Mouse (Mus musculus) lung, embryonic 16.5 days (tissue): ENCODE results near the gene Fam243. TPM values are rescaled to one million over a fixed set of nuclear protein-coding genes. Genes with fewer than 3 reads are reported as not detected.

Source experiments
- ATAC-seq: fragments of 200-750 bp; cut with Nextera tagmentation; 2 replicates; pipeline ENCODE4 v1.8.0; 2017; ENCODE audit warnings: low read depth, mild to moderate bottlenecking, moderate library complexity
- H3K27ac ChIP-seq: fragments of 300-500 bp; sonication (generic); 2 replicates; pipeline ENCODE4 v1.5.1; 2014; ENCODE audit warnings: mild to moderate bottlenecking, control low read depth, low read length
- H3K27me3 ChIP-seq: fragments of 300-500 bp; sonication (generic); 2 replicates; pipeline ENCODE4 v1.6.1; 2014; ENCODE audit warnings: low read depth, low read length, mixed read lengths; ENCODE audit not compliant: control insufficient read depth, insufficient read depth
- H3K36me3 ChIP-seq: fragments of 300-500 bp; sonication (generic); 2 replicates; pipeline ENCODE4 v1.6.1; 2014; ENCODE audit warnings: low read length; ENCODE audit not compliant: control insufficient read depth, insufficient read depth
- H3K4me1 ChIP-seq: fragments of 300-500 bp; sonication (generic); replicated peaks from 2 replicates; pipeline ENCODE4 v1.6.1; 2014; ENCODE audit warnings: low read length, mixed read lengths; ENCODE audit not compliant: control insufficient read depth, insufficient read depth
- H3K4me2 ChIP-seq: fragments of 300-500 bp; sonication (generic); 2 replicates; pipeline ENCODE4 v1.6.1; 2014; ENCODE audit warnings: low read depth, low read length, control low read depth
- H3K4me3 ChIP-seq: fragments of 300-500 bp; sonication (generic); 2 replicates; pipeline ENCODE4 v1.5.1; 2014; ENCODE audit warnings: mild to moderate bottlenecking, low read length, control low read depth
- H3K9ac ChIP-seq: fragments of 300-500 bp; sonication (generic); 2 replicates; pipeline ENCODE4 v1.6.1; 2014; ENCODE audit warnings: low read length, control low read depth
- H3K9me3 ChIP-seq: fragments of 300-500 bp; sonication (generic); 2 replicates; pipeline ENCODE4 v1.6.1; 2016; ENCODE audit warnings: low read length; ENCODE audit not compliant: control insufficient read depth
- WGBS: fragments of 180-500 bp; shearing (Covaris S2); extraction: QIAGEN DNeasy Blood & Tissue Kit; methylation state at CpG from one replicate; pipeline ENCODE4 v1.1.7; 2014; 5-methylcytosine and 5-hydroxymethylcytosine counted together
- polyA plus RNA-seq: library from polyadenylated mRNA; unstranded; fragments of >200 nt; fragmentation: Nextera tagmentation; extraction: Ambion mirVana; gene quantifications from 2 replicates; pipeline ENCODE4 v1.2.1, GENCODE M21; 2015

Fam243 gene
- polyA plus RNA-seq, 1 experiment from 2014 or later: not detected

DNA sequence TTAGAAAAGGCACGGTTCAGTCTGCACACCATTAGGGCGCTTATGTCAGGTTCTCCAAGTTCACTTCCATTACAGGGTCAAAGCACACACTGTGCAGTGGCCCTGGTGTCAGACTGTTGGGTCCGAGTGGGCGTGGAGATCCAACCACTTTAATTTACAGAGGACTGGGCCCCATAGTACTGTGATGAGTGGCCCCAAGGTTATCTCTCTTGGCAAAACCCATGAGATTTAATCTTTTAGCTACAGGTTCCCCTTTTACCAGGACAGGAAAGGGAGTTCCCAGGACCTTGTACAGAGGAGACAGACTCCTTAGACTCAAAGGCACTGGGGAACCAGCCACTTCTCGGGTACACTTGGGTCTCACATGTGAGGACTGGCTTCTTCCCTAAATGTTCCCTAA, 34.1 kb upstream of the Fam243 start:
- H3K9ac ChIP-seq: no peak overlapping the region
- H3K4me2 ChIP-seq: no peak overlapping the region
- H3K9me3 ChIP-seq: no peaks in the 10 kb centered on the region
- H3K36me3 ChIP-seq: no peaks in the 10 kb centered on the region
- 69% methylated on average over 5 of the region's 5 CpGs for WGBS
- no peak for ATAC-seq
- no peak overlapping the region for H3K27ac ChIP-seq
- no peaks in the 10 kb centered on the region; the same call in 1 of the 2 replicates for H3K27me3 ChIP-seq
- H3K4me1 ChIP-seq: peaks cover 5% of the 10 kb centered on the region; the same call in 1 of the 2 replicates
- no peak overlapping the region for H3K4me3 ChIP-seq

DNA sequence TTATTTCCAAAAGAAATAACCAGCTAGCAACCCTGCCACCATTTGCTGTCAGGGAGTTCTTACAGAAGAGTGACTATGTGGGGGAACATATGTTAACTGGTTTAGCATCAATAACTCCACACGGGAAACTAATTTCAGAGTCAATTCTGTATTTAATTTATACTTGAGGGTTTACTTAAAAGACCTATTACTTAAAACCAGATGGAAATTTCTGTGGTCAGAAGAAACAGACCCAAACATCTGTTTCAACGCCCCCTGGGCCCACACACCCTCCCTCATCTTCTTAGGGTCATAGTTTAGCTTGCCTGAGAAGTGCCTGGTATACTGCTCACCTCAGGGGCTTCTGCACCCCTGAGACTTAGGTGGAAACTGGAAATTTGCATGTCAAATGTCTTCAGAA, 32.7 kb upstream of the Fam243 start:
- H3K27ac ChIP-seq: no peak overlapping the region
- H3K4me1 ChIP-seq: peaks cover 6% of the 10 kb centered on the region; the same call in 1 of the 2 replicates
- 62% methylated on average over 2 of the region's 2 CpGs for WGBS
- H3K4me2 ChIP-seq: no peak overlapping the region
- no peak overlapping the region for H3K9ac ChIP-seq
- no peaks in the 10 kb centered on the region for H3K36me3 ChIP-seq
- H3K9me3 ChIP-seq: no peaks in the 10 kb centered on the region
- no peaks in the 10 kb centered on the region; the same call in 1 of the 2 replicates for H3K27me3 ChIP-seq
- no peak overlapping the region for H3K4me3 ChIP-seq
- ATAC-seq: no peak

DNA sequence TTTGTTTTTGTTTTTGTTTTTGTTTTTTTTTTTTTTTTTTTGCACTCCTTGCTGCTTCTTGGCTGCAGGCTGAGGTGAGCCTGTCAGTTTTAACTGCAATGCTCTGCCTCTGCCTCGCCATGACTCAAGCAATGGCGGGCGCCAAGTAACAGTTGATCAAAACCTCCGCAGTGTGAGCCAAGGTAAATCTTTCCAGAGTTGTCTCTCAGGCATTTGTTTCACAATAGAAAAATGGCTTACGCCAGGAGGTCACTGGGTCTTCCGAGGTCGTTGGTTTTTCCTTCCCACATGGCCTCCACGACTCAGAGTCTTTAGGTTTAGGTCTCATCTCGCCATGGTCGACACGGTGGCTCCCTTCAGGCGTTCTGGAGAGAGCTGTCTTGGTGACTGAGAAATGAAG, 32.1 kb upstream of the Fam243 start:
- H3K27ac ChIP-seq: no peak overlapping the region
- 86% methylated on average over 12 of the region's 12 CpGs for WGBS

DNA sequence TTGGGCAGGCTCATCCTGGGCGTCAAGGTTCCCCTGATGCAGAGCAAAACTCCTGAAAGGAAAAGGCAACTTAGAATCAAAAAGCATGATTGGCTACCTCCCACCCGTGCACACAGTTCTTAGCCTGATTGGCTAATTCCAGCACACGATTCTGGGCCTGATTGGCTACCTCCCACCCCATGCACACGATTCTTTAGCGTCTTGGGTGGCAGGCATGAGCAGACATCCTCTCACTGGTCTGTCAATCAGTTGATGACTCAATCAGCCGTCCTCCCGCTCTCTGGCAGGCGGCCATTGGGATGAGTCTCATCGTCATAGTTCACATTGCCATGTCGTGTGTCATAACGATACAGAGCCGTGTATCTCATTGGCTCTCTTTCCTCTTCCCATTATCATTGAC, 27.7 kb upstream of the Fam243 start:
- H3K4me2 ChIP-seq: no peak overlapping the region
- no peaks in the 10 kb centered on the region for H3K27me3 ChIP-seq
- no peaks in the 10 kb centered on the region for H3K36me3 ChIP-seq
- H3K27ac ChIP-seq: no peak overlapping the region
- no peak overlapping the region for H3K9ac ChIP-seq
- H3K4me1 ChIP-seq: peaks cover 11% of the 10 kb centered on the region
- no peak overlapping the region for H3K4me3 ChIP-seq
- H3K9me3 ChIP-seq: no peaks in the 10 kb centered on the region
- peak; percentile 53; the same call in 1 of the 2 replicates for ATAC-seq
- 60% methylated on average over 12 of the region's 12 CpGs for WGBS

More for the DNA sequence above, 32.1 kb upstream of the Fam243 start:
- H3K9ac ChIP-seq: no peak overlapping the region
- no peaks in the 10 kb centered on the region for H3K9me3 ChIP-seq
- H3K4me2 ChIP-seq: no peak overlapping the region
- no peaks in the 10 kb centered on the region for H3K27me3 ChIP-seq
- no peak for ATAC-seq
- H3K36me3 ChIP-seq: no peaks in the 10 kb centered on the region
- 0 out of 2 replicates have a peak, but pooled peaks cover 2% of the 10 kb centered on the region for H3K4me1 ChIP-seq
- H3K4me3 ChIP-seq: no peak overlapping the region

DNA sequence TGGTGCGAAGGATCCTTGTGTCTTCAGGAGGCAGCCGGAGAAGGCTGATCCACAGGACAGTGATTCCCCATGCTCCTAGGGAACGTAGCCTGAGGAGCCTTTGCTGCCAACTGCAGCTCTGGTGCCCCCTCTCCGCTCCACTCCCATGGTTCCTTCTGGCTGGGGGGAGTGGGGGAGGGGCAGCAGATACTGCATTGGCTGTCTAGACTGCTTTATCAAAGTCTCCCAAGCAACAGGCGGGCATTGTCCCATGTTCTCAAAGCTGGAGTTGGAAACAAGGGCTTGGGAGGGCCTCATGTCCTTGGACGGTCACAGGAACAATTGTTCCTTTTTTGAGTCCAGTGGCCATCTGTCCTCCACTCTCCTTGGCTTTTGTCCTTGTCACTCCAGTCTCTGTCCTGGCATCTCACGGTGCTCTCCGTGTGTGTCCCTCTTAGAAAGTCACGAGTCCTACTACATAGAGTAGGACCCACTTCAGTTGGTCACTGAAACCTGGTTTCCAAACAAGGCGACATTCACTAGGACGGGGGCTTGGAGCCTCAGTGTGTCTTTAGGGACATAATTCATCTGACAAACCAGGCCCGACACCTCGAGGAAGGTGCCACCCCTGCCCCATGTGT, 25.2 kb upstream of the Fam243 start:
- no peaks in the 10 kb centered on the region for H3K9me3 ChIP-seq
- ATAC-seq: 0 out of 2 replicates have a peak, but pooled peaks have one; percentile 49
- no peaks in the 10 kb centered on the region for H3K36me3 ChIP-seq
- peaks cover 11% of the 10 kb centered on the region for H3K4me1 ChIP-seq
- no peak overlapping the region for H3K4me3 ChIP-seq
- WGBS: 66% methylated on average over 13 of the region's 13 CpGs
- H3K27me3 ChIP-seq: no peaks in the 10 kb centered on the region
- no peak overlapping the region for H3K9ac ChIP-seq
- H3K4me2 ChIP-seq: no peak overlapping the region
- no peak overlapping the region for H3K27ac ChIP-seq

DNA sequence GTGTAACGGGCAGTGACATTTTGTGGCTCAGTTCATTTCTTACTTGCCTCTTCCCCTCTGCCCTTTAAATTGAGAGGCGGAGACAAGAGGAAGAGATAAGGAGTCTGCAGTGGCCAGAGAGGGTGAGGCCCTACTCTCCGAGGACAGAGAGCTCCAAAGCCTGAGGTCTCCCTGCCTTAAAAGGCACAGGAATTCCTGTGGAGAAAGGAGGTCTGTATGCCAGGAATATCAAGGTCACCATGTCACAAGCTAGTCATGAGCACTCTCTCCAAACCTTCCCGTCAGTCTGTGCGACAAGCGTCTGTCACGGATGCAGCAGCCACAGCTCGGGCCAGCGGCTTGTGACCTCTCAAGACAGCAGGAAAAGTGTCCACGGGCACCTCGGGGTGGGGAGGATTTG, 23.9 kb upstream of the Fam243 start:
- no peak overlapping the region; the same call in 1 of the 2 replicates for H3K9ac ChIP-seq

DNA sequence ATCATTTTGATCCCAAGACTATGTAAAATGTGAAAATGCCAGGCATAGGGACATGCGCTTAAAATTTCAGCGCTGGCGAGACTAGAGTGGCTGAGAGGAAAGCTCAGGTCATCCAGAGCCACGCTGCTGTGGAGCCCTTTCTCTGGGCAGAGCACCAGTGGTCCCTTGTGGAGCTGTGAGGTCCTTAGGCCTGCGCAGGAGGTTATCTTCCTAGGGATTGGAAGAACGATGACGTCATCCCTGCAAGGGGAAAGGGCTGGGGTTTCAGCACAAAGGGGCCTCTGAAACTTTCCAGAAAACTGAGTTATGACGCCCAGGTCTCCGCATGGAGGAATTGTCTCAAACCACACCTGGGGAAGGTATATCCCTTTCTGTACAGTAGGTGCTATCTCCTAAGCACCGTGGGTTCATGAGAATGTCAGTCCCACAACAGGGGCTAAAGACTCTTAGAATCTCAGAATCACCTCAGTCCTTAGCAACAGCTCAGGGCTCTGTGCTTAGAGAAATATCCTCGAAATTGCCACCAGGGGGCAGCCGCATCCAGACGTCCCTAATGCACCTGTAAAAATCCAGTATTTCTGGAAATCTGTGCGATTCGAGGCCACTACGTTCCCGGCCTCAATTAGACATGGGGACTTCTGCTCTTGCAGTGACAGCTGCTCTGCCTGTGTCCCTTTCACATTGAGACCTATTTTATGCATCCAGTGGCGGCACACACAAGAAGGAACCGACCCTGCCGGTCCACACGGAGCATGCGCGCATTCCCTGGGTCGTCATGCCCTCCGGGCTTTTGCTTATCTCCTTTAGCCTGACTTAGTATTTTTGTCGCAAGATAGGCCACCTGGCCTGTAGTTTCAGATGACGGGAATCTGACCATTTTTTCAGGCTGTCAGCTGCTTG, 19.6 kb upstream of the Fam243 start:
- H3K36me3 ChIP-seq: no peaks in the 10 kb centered on the region
- peak overlapping the region; percentile 51 for H3K4me2 ChIP-seq
- H3K27me3 ChIP-seq: no peaks in the 10 kb centered on the region; the same call in 1 of the 2 replicates
- WGBS: 17% methylated on average over 27 of the region's 27 CpGs
- no peaks in the 10 kb centered on the region for H3K9me3 ChIP-seq
- peaks cover 8% of the 10 kb centered on the region for H3K4me1 ChIP-seq
- peak overlapping the region; percentile 27 for H3K4me3 ChIP-seq
- peak overlapping the region; percentile 21; the same call in 1 of the 2 replicates for H3K9ac ChIP-seq
- ATAC-seq: peak; percentile 70
- H3K27ac ChIP-seq: no peak overlapping the region

More for the DNA sequence above, 23.9 kb upstream of the Fam243 start:
- Histone ChIP-seq H3K4me3 (no peak overlapping the region), H3K36me3 (no peaks in the 10 kb centered on the region), H3K4me2 (no peak overlapping the region), H3K4me1 (peaks cover 15% of the 10 kb centered on the region), H3K9me3 (no peaks in the 10 kb centered on the region), H3K27me3 (no peaks in the 10 kb centered on the region), H3K27ac (peak overlapping the region; percentile 17; the same call in 1 of the 2 replicates)
- ATAC-seq: 0 out of 2 replicates have a peak, but pooled peaks have one; percentile 18
- WGBS: 12% methylated on average over 11 of the region's 11 CpGs

DNA sequence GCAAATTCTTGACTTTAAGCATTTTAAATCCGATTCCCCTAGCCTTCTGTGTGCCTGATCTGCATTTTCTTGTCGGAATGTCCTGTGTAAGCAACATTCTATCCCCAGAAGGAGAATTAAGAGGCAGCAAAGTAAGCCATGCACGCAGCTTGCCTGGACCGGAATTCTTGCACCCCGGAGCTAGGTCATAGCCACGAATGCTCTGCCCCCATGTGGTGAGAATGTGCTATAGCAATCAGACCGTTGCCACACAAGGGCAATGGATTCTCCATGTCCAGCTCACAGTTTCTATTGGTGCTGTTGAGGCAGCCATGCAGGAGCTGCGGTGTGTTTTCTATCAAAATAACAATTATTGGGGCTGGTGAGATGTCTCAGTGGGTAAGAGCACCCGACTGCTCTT, 15.0 kb upstream of the Fam243 start:
- Histone ChIP-seq H3K9me3 (no peaks in the 10 kb centered on the region), H3K9ac (no peak overlapping the region), H3K27me3 (no peaks in the 10 kb centered on the region; the same call in 1 of the 2 replicates), H3K4me3 (no peak overlapping the region), H3K27ac (no peak overlapping the region), H3K4me1 (peaks cover 3% of the 10 kb centered on the region), H3K36me3 (no peaks in the 10 kb centered on the region), H3K4me2 (peak overlapping the region; percentile 25)
- 3% methylated on average over 9 of the region's 9 CpGs for WGBS
- ATAC-seq: peak; percentile 60

DNA sequence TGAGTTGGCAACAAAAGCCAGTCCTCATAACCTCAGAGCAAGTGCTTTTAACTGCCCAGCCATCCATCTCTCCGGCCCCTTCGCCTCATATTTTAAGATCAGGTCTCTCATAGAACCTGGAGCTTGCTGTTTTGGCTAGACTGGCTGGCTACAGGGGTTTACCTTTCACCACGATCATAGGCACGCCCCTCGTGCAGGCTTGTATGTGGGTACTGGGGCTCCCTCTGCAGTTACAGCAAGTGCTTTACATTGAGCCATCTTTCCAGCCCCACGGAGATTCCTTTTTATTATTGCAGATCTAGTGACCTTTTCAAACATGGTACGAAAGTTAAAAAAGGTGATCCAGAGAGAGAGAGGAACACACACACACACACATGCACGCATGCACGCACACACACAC, 13.4 kb upstream of the Fam243 start:
- Histone ChIP-seq H3K27me3 (no peaks in the 10 kb centered on the region), H3K4me2 (peak overlapping the region; percentile 28), H3K27ac (no peak overlapping the region), H3K9ac (no peak overlapping the region), H3K4me3 (no peak overlapping the region), H3K9me3 (no peaks in the 10 kb centered on the region), H3K36me3 (no peaks in the 10 kb centered on the region), H3K4me1 (no peaks in the 10 kb centered on the region; the same call in 1 of the 2 replicates)
- no peak for ATAC-seq
- WGBS: 53% methylated on average over 9 of the region's 9 CpGs
